Mouse (Mus musculus) CH12.LX (cell line): ENCODE data around the gene Fbxl20. TPM values are rescaled to one million over a fixed set of nuclear protein-coding genes. Genes with fewer than 3 reads are reported as not detected.

Source experiments
- DNase-seq: peaks from one replicate; pipeline ENCODE4 v3.0.0-alpha.2; 2013; ENCODE audit errors: extremely low read depth
- H3K27ac ChIP-seq: 2 replicates; pipeline ENCODE4 v1.5.1; 2012; ENCODE audit warnings: low read depth, mild to moderate bottlenecking, control low read depth, moderate library complexity; ENCODE audit not compliant: insufficient read depth
- H3K27me3 ChIP-seq: replicated peaks from 2 replicates; pipeline ENCODE3; 2012; ENCODE audit warnings: inconsistent platforms
- H3K36me3 ChIP-seq, 2 experiments: replicated peaks in 1 of 2; 2 replicates each; pipeline versions ENCODE3 to v1.6.1; 2012; ENCODE audit warnings: inconsistent platforms in 1 of 2, low read length in 1 of 2, mild to moderate bottlenecking in 1 of 2, mixed read lengths in 1 of 2, moderate library complexity in 1 of 2; ENCODE audit not compliant: control insufficient read depth in 1 of 2, insufficient read depth in 1 of 2
- H3K4me1 ChIP-seq, 2 experiments: 2 replicates each; pipeline ENCODE4 v1.6.1; 2012; ENCODE audit warnings: inconsistent platforms in 1 of 2, moderate library complexity in 1 of 2; ENCODE audit not compliant: insufficient read depth in 2 of 2, control insufficient read depth in 1 of 2
- H3K4me2 ChIP-seq: 2 replicates; pipeline ENCODE4 v1.6.1; 2012; ENCODE audit warnings: low read depth, mild to moderate bottlenecking, control low read depth; ENCODE audit not compliant: poor library complexity, insufficient read depth, severe bottlenecking
- H3K4me3 ChIP-seq, 3 experiments: fragments of 150-350 bp in 1 of 3; sonication (generic) in 1 of 3; replicated peaks in 1 of 3; 2 replicates each; pipeline versions ENCODE3 to v1.5.1; 2011 to 2012; ENCODE audit warnings: low read depth in 2 of 3, low read length in 2 of 3, mild to moderate bottlenecking in 2 of 3, moderate library complexity in 2 of 3, control low read depth in 1 of 3, improper control_type of control experiment in 1 of 3, inconsistent platforms in 1 of 3, mixed read lengths in 1 of 3; ENCODE audit not compliant: poor library complexity in 1 of 3
- H3K79me2 ChIP-seq: replicated peaks from 2 replicates; pipeline ENCODE4 v1.6.1; 2012; ENCODE audit warnings: mild to moderate bottlenecking, moderate library complexity; ENCODE audit not compliant: control insufficient read depth, poor library complexity, insufficient read depth, severe bottlenecking; ENCODE audit errors: extremely low read depth
- H3K9ac ChIP-seq: 2 replicates; pipeline ENCODE4 v1.6.1; 2012; ENCODE audit warnings: low read depth, mild to moderate bottlenecking, control low read depth, moderate library complexity; ENCODE audit not compliant: insufficient read depth
- H3K9me3 ChIP-seq: replicated peaks from 2 replicates; pipeline ENCODE3; 2012; ENCODE audit warnings: low read length, inconsistent platforms, mixed read lengths
- BHLHE40 ChIP-seq: IDR thresholded peaks from 2 replicates; pipeline ENCODE4 v1.6.1; 2011; ENCODE audit warnings: mild to moderate bottlenecking, low read depth, low read length, improper control_type of control experiment
- CHD1 ChIP-seq: IDR thresholded peaks from 2 replicates; pipeline ENCODE4 v1.6.1; 2012; ENCODE audit warnings: low read depth, low read length, improper control_type of control experiment, inconsistent platforms
- CHD2 ChIP-seq: IDR thresholded peaks from 2 replicates; pipeline ENCODE4 v1.6.1; 2011; ENCODE audit warnings: low read length, improper control_type of control experiment
- CTCF ChIP-seq, 2 experiments: IDR thresholded peaks in 1 of 2; conservative IDR thresholded peaks in 1 of 2; 2 replicates each; pipeline ENCODE4 v1.5.1; 2011 to 2012; ENCODE audit warnings: low read depth in 2 of 2, low read length in 2 of 2, improper control_type of control experiment in 1 of 2, inconsistent platforms in 1 of 2, mild to moderate bottlenecking in 1 of 2, moderate library complexity in 1 of 2
- E2F4 ChIP-seq: IDR thresholded peaks from 2 replicates; pipeline ENCODE4 v1.6.1; 2011; ENCODE audit warnings: low read depth, low read length, improper control_type of control experiment; ENCODE audit not compliant: insufficient replicate concordance
- ELF1 ChIP-seq: IDR thresholded peaks from 2 replicates; pipeline ENCODE4 v1.6.1; 2014; ENCODE audit warnings: low read depth, mild to moderate bottlenecking, inconsistent platforms, low read length, improper control_type of control experiment
- EP300 ChIP-seq: IDR thresholded peaks from 2 replicates; pipeline ENCODE4 v1.6.1; 2011; ENCODE audit warnings: low read length, improper control_type of control experiment
- HCFC1 ChIP-seq: IDR thresholded peaks from 2 replicates; pipeline ENCODE4 v1.6.1; 2012; ENCODE audit warnings: low read depth, mild to moderate bottlenecking, inconsistent platforms, low read length, improper control_type of control experiment
- JUND ChIP-seq: conservative IDR thresholded peaks from 2 replicates; pipeline ENCODE4 v1.6.1; 2011; ENCODE audit warnings: low read depth, low read length, improper control_type of control experiment
- KAT2A ChIP-seq: IDR thresholded peaks from 2 replicates; pipeline ENCODE4 v1.6.1; 2012; ENCODE audit warnings: low read length, improper control_type of control experiment, inconsistent platforms; ENCODE audit not compliant: insufficient replicate concordance
- MAFK ChIP-seq: IDR thresholded peaks from 2 replicates; pipeline ENCODE4 v1.6.1; 2011; ENCODE audit warnings: low read length, improper control_type of control experiment; ENCODE audit not compliant: insufficient replicate concordance
- MAX ChIP-seq: IDR thresholded peaks from 2 replicates; pipeline ENCODE4 v1.6.1; 2011; ENCODE audit warnings: low read length, improper control_type of control experiment
- MAZ ChIP-seq: IDR thresholded peaks from 2 replicates; pipeline ENCODE4 v1.6.1; 2012; ENCODE audit warnings: low read depth, mild to moderate bottlenecking, inconsistent platforms, low read length, improper control_type of control experiment, moderate library complexity
- MXI1 ChIP-seq: IDR thresholded peaks from 2 replicates; pipeline ENCODE4 v1.6.1; 2011; ENCODE audit warnings: mild to moderate bottlenecking, low read depth, low read length, improper control_type of control experiment
- MYC ChIP-seq: IDR thresholded peaks from 2 replicates; pipeline ENCODE4 v1.6.1; 2011; ENCODE audit warnings: low read depth, mild to moderate bottlenecking, improper control_type of control experiment, low read length
- NELFE ChIP-seq: IDR thresholded peaks from 2 replicates; pipeline ENCODE4 v1.6.1; 2011; ENCODE audit warnings: low read depth, low read length, improper control_type of control experiment
- NRF1 ChIP-seq: IDR thresholded peaks from 2 replicates; pipeline ENCODE4 v1.6.1; 2014; ENCODE audit warnings: low read depth, mild to moderate bottlenecking, inconsistent platforms, low read length, improper control_type of control experiment, moderate library complexity
- PAX5 ChIP-seq: IDR thresholded peaks from 2 replicates; pipeline ENCODE4 v1.6.1; 2012; ENCODE audit warnings: low read length, inconsistent platforms, mixed read lengths
- POLR2AphosphoS2 ChIP-seq: IDR thresholded peaks from 2 replicates; pipeline ENCODE4 v1.6.1; 2011; ENCODE audit warnings: low read depth, low read length, improper control_type of control experiment
- RAD21 ChIP-seq: IDR thresholded peaks from 2 replicates; pipeline ENCODE4 v1.6.1; 2011; ENCODE audit warnings: low read depth, mild to moderate bottlenecking, low read length, improper control_type of control experiment, moderate library complexity
- RCOR1 ChIP-seq: conservative IDR thresholded peaks from 2 replicates; pipeline ENCODE4 v1.6.1; 2012; ENCODE audit warnings: low read depth, mild to moderate bottlenecking, inconsistent platforms, low read length, improper control_type of control experiment
- SIN3A ChIP-seq: IDR thresholded peaks from 2 replicates; pipeline ENCODE4 v1.6.1; 2012; ENCODE audit warnings: low read length, improper control_type of control experiment, inconsistent platforms
- SMC3 ChIP-seq: IDR thresholded peaks from 2 replicates; pipeline ENCODE4 v1.6.1; 2011; ENCODE audit warnings: low read depth, low read length, improper control_type of control experiment
- TBP ChIP-seq: conservative IDR thresholded peaks from 2 replicates; pipeline ENCODE4 v1.6.1; 2011; ENCODE audit warnings: low read depth, low read length, improper control_type of control experiment
- TCF12 ChIP-seq: IDR thresholded peaks from 2 replicates; pipeline ENCODE4 v1.6.1; 2014; ENCODE audit warnings: low read depth, mild to moderate bottlenecking, inconsistent platforms, low read length, improper control_type of control experiment
- UBTF ChIP-seq: IDR thresholded peaks from 2 replicates; pipeline ENCODE4 v1.6.1; 2012; ENCODE audit warnings: low read depth, mild to moderate bottlenecking, inconsistent platforms, low read length, improper control_type of control experiment, moderate library complexity
- USF1 ChIP-seq: IDR thresholded peaks from 2 replicates; pipeline ENCODE4 v1.6.1; 2014; ENCODE audit warnings: low read depth, mild to moderate bottlenecking, inconsistent platforms, low read length, improper control_type of control experiment
- USF2 ChIP-seq: conservative IDR thresholded peaks from 2 replicates; pipeline ENCODE4 v1.6.1; 2011; ENCODE audit warnings: low read depth, low read length, improper control_type of control experiment
- ZC3H11A ChIP-seq: IDR thresholded peaks from 2 replicates; pipeline ENCODE4 v1.6.1; 2012; ENCODE audit warnings: low read depth, mild to moderate bottlenecking, inconsistent platforms, low read length, improper control_type of control experiment
- ZKSCAN1 ChIP-seq: IDR thresholded peaks from 2 replicates; pipeline ENCODE4 v1.6.1; 2012; ENCODE audit warnings: low read depth, inconsistent platforms, low read length, improper control_type of control experiment, borderline replicate concordance
- ZMIZ1 ChIP-seq: IDR thresholded peaks from 2 replicates; pipeline ENCODE4 v1.6.1; 2012; ENCODE audit warnings: low read depth, mild to moderate bottlenecking, inconsistent platforms, low read length, improper control_type of control experiment
- ZNF384 ChIP-seq: IDR thresholded peaks from 2 replicates; pipeline ENCODE4 v1.6.1; 2012; ENCODE audit warnings: low read depth, low read length, improper control_type of control experiment, inconsistent platforms
- dilution Hi-C: fragments of 300-500 bp; cut with MboI; formaldehyde crosslinking; loops from 2 replicates; pipeline ENCODE4 v1.14.3; 2020; ENCODE audit warnings: low sequenced_read_pairs; ENCODE audit not compliant: extremely low pct_unique_long_range_greater_than_20kb, extremely low pct_ligation_motif_present
- in situ Hi-C: fragments of 300-500 bp; cut with MboI; formaldehyde crosslinking; loops from 3 replicates; pipeline ENCODE4 v1.14.3; 2019; ENCODE audit warnings: low sequenced_read_pairs, low pct_ligation_motif_present, low pct_unique_long_range_greater_than_20kb, mixed read lengths
- polyA plus RNA-seq: library from polyadenylated mRNA; unstranded; fragments of >175 nt; gene quantifications from 2 replicates; pipeline ENCODE4 v1.2.1, GENCODE M21; 2012; ENCODE audit warnings: low read depth; ENCODE audit not compliant: insufficient read length
- total RNA-seq, 2 experiments: library from RNA; depleted of rRNA; stranded (reverse); fragments of 300-350 nt in 1 of 2; fragments of >200 nt in 1 of 2; gene quantifications; 2 replicates each; pipeline ENCODE4 v1.2.3; 2012 to 2014

The Fbxl20 gene
- total and polyA plus RNA-seq, 3 experiments, result 6.4 to 9.0 (median 7.9) TPM

GRCm38 (mm10) chr11:98050520-98050815 is 99.7 kb downstream of the Fbxl20 start:
- no peaks in the 10 kb centered on the region for H3K36me3 ChIP-seq
- dilution Hi-C loops, result no loop called here
- H3K79me2 ChIP-seq, result no peaks in the 10 kb centered on the region
- H3K27ac ChIP-seq, result peak overlapping the region; percentile 34; the same call in 1 of the 2 replicates
- peaks cover 22% of the 10 kb centered on the region for H3K9me3 ChIP-seq
- H3K9ac ChIP-seq, result no peak overlapping the region
- DNase-seq, result no peak
- TF ChIP-seq MYC (no peak), ELF1 (no peak), SMC3 (no peak), EP300 (no peak), RCOR1 (0 out of 2 replicates have a peak, but pooled peaks have one; percentile 7), E2F4 (no peak), KAT2A (no peak), ZNF384 (no peak)
- H3K27me3 ChIP-seq, result no peaks in the 10 kb centered on the region
- H3K4me3 ChIP-seq, result no peak overlapping the region
- H3K4me2 ChIP-seq, result peak overlapping the region; percentile 55; the same call in 1 of the 2 replicates
- in situ Hi-C loops, result no loop called here
- H3K4me1 ChIP-seq, result peaks cover 15 to 51% of the 10 kb centered on the region in 2 experiments

GRCm38 (mm10) chr11:98049672-98050519 is 100.3 kb downstream of the Fbxl20 start:
- DNase-seq, result peak; percentile 70
- Histone ChIP-seq H3K4me3 (no peak overlapping the region), H3K36me3 (no peaks in the 10 kb centered on the region), H3K4me1 (peaks cover 15 to 51% of the 10 kb centered on the region in 2 experiments), H3K9me3 (peaks cover 22% of the 10 kb centered on the region), H3K27ac (peak overlapping the region; percentile 34; the same call in 1 of the 2 replicates), H3K79me2 (no peaks in the 10 kb centered on the region), H3K9ac (0 out of 2 replicates have a peak overlapping the region, but pooled peaks have one; percentile 3), H3K27me3 (no peaks in the 10 kb centered on the region), H3K4me2 (peak overlapping the region; percentile 55)
- dilution Hi-C loops (no loop called here), in situ Hi-C loops (no loop called here)
- TF ChIP-seq RAD21 (no peak), ELF1 (peak; percentile 28; the same call in 1 of the 2 replicates), KAT2A (no peak), ZMIZ1 (no peak), MYC (no peak), MAX (no peak), ZC3H11A (no peak), MAFK (no peak), PAX5 (no peak), USF2 (no peak), CHD2 (no peak), NRF1 (no peak), NELFE (no peak), CTCF (conservative IDR thresholded peaks at IDR 0.05 in 1 of 2, IDR thresholded peaks at IDR 0.05 in 1 of 2; ENCODE audit: low read depth in 2 of 2, low read length in 2 of 2) (no peak), MAZ (no peak), JUND (no peak; the same call in 1 of the 2 replicates), ZKSCAN1 (no peak), POLR2AphosphoS2 (no peak), HCFC1 (no peak), CHD1 (no peak), TBP (no peak), UBTF (no peak), BHLHE40 (peak; percentile 77), MXI1 (no peak), SIN3A (no peak), USF1 (no peak), SMC3 (no peak), TCF12 (no peak; the same call in 1 of the 2 replicates)
